Mouse (Mus musculus) heart, postnatal 0 days (tissue): ENCODE measurements at regions not wholly inside any gene's neighbourhood (a gene's known extent, or its start where the extent isn't known, plus 50 kb on each side); places are given as distances from the start of the nearest gene placed in this dataset.

Experiments
- CTCF ChIP-seq: IDR thresholded peaks from 2 replicates; pipeline ENCODE4 v1.5.1; 2016; ENCODE audit warnings: antibody characterized with exemption, control low read depth, low read depth
- EP300 ChIP-seq: IDR thresholded peaks from 2 replicates; pipeline ENCODE4 v1.6.1; 2016; ENCODE audit warnings: antibody characterized with exemption, low read depth

GRCm38 (mm10) chr6:101554965-101555604 lies 177.4 kb upstream of the Pdzrn3 start:
- TF ChIP-seq CTCF (no peak), EP300 (no peak)
